Mouse (Mus musculus) ovary, postnatal 14 days (tissue): ENCODE measurements around the gene Sfxn1.
A peak's percentile ranks its signal among the peaks of the same experiment; 100 is the strongest.

Experiments
- DNase-seq: peaks from one replicate; pipeline ENCODE4 v3.0.0; 2022; ENCODE audit warnings: low spot score

Gene Sfxn1

DNA sequence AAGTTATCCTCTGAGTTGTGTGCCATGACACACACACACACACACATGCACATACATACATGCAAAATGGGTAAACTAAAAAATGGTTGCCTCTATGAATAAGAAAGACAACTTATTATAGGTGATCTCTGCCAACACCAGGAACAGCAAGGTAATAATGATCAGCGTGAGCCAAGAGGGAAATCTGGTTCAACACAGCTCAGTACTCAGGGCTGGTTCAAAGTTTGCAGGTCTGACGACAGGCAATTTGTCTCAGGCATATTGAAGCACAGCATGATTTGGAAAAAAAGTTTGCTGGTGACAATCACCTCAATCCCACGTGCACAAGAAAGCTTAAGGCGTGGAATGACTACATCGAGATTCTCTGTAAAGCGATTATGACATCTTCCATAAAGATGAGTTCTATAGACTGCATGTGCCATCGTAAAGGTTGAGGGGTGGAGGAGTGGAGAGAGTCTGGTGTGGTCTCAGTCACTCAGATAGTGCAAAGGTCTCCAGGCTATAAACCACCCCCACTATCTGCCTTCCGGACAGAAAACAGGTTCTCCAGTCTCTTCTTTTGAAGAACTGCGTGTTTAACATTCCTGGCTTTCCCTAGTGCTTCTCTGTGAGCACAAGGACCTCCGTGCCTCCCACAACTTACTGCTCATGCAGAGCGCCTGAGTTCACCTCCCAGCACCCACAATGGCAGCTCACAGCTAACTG is 6.0 kb downstream of the Sfxn1 start:
- DNase-seq, result no peak

DNA sequence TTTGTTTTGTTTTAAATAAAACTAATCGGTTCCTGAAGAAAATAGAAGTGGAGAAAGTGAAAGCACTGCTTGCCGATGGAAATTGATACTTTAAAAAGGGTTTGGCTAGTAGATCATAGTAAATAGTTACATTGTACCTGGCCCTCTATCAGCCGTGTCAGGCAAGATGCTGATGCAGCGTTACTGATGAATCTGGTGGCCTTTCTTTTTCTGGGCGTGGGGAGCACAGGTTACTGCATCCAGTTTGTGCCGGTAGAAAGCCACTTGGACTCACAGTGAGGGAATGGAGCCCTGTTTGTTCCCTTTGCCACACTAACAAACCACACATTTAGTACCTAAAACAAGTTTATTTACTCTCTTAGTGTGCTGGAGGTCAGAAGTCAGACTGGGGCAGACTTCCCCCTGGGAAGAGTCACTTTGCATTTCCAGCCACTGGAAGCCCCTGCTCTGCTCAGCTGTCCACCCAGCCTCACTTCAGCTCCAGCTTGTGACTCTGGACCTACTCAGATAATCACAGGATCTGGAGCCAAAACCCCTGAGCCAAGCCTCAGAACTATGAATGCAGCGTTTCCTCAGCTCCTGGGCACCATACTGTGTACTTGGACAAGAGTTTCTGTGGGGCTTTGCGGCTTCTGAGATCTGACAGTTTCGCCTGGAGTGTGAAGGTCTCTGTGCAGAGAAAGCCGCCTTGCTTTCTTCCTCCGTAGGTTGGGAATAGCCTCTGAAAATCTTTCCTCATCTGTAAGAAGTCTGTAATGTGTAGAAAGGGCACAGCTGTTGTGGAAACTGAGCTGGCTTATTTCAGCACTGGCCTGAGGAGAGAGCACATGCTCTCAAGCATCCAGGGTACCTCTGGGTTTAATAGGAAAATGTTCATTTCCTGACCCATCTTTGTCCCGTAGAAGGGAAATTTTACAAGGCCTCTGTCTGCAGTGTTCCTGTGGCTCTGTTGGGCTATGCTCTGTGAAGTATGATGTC is 8.4 kb downstream of the Sfxn1 start:
- no peak for DNase-seq

DNA sequence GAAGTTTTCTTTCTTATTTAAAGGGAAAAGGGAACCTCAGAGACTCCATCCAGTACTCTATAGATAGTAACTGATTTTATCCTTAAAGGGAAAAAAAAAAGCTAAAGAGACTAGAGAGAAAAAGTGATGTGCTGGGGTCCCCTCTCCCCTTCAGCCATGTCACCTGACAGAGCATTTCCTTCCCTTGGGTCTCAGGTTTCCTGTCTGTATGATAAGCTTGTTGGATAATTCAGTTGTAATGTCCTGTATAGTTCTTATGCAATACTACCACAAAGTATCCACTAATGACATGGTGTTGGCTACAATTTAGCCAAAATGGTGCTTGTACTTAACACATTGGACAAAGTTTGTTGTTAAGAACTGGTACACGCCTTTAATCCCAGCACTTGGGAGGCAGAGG is 9.1 kb downstream of the Sfxn1 start:
- DNase-seq, result no peak

DNA sequence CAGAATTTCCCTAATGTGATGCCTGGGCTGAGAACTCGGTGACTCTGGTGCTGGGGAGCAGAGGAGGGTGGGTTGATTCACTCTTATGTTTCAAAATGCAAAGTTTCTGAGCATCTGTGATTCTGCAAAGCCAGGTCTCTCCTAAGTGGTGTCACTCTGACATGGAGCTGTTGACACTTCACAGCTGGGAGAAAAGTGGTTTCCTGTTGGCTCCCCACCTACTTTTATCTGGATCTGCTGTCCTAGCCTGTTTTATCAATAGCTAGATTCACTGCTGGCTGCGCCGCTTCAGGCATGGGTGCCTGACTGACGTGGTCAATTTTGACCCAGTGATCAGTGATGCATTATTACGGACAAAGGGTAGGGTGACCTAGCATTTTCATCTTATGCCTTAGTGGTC is 11.3 kb downstream of the Sfxn1 start:
- DNase-seq, result no peak

DNA sequence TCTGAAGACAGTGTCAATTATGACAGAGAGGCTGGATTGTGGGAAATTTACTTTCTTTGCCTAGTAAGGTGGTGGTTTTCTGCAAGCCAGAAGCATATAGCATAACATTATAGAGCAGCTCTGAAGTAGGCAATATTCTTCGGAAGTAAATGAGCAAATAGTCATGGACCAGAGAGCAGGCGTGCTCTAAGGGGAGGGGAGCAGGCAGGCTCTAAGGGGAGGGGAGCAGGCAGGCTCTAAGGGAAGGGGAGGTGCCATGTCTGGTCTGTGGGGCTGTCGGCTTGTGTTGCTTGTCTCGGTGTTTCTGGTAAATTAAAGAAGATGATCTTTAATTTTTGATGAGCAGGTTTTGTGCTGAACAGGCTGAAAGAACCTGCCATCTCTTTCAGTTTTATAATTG is 12.5 kb downstream of the Sfxn1 start:
- DNase-seq, result no peak

DNA sequence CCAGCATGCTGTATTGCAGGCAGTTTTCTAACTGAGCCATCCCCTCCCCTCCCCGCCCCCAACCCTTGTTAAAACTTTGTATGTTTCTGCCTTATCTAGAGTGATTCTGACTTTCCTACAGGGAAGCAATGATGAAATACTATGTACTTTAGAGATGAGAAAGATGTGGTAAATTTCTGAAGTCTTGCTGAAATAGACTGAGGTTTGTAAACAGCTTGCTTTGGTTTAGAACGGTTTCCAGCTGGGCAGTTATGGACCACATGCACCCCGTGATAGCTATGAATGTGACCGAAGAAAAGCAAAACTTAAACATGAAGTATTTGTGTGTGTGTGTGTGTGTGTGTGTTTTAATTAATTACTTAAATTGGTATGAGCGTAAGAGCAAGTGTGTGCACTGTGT is 13.2 kb downstream of the Sfxn1 start:
- no peak for DNase-seq

DNA sequence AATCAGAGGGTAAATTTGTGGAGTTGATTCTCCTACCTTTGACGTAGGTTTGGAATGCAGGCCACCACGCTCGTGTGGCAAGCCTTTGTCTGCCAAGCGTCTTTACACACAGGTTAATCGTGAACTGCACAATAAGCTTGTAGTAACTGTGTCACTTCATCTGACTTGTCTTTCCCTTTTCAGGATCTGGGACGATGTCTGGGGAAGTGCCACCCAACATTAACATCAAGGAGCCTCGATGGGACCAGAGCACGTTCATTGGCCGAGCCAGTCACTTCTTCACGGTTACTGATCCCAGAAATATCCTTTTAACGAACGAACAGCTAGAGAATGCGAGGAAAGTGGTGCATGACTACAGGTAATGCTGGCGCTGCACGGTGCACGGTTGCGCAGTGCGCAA is 13.6 kb downstream of the Sfxn1 start:
- no peak for DNase-seq

DNA sequence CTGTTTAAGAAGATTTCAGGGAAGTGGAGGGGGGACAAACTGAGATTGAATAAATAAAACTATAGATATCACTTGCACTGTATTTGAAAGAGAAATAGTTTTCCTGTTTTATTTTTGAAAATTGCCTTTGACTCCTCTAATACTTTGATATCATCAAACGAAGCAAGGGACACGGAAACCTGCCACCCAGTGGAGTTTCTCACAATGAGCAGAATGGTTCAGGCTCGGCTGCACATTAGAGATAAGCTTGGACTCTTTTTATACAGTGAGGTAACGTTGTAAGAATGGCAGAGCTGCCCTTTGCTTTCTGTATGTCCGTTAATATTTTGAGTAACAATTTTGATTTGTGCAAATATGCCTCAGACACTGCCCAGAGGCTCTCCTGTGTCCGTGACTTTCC is 20.1 kb downstream of the Sfxn1 start:
- DNase-seq, result no peak

DNA sequence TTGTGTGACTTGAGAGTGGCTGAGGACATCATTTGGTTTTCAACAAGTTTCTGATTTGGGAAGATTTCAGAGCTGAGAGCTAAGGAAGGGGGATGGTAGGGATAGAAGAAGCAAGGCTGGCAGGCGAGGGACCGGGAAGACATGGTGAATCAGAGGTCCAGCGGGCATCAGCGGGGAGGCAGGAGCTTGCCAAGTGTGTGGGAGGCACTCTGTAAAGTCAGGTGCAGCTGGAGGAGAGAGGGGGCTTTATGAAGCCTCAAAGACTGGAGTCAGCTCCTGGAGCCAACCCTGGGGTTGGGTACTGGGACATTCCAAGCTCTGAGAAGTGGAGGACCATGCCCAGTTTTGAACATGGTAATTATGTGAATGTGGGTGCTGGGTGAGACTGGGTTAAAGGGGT is 22.7 kb downstream of the Sfxn1 start:
- no peak for DNase-seq

DNA sequence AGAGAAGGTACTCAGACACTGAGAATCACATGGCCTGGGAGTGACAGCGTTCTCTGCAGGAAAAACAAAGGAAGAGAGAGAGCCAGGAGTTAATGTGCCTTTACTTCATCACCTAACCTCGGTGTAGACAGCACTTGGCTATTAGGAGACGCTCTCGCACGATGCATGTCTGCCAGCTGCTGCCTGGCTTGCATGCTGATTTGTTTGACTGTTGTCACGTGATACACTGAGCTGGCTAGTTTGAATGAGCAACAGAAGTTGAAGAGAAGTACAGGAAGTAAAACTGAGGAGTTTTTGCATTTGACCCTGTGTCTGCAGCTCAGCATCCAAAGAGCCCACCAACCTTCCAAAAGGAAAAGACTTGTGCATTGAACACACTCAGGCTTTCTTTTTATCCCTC is 23.3 kb downstream of the Sfxn1 start:
- no peak for DNase-seq

DNA sequence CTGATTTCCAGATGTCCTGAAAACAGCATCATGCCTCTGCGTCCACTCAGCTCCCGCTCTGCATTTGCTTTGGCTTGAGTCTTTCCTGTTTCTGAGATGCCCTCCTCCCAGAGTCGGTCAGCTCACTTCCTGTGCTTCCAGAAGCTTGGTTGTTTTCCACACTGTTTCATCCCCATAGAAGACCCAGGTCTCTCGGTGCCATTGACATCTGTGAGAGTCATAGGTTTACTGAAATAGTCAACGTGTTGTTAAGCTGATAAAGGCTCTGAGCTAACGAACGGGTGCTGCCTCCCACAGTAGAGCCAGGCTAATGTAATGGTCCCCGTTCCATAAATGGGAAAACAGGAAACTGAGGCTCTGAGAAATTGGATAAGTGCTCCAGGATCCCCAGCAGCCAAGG is 24.1 kb downstream of the Sfxn1 start:
- no peak for DNase-seq

DNA sequence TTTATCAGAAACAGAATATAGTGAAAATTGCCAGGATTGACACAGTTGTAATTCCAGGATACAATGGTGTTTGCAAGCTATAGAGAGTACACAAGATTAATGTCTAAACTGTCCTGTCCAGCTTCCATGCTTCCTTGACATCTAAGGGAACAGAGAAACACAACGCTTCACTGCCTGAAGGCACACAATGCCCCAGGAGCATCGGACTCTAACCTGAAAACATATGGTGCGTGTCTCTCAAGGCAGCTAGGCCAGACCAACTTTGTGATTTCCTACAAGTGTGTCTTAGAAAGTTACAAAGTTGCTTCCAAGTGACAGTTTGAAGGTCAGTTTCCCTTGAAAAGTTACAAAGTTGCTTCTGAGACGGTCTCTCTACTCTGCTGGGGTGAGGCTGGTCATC is 25.6 kb downstream of the Sfxn1 start:
- no peak for DNase-seq

DNA sequence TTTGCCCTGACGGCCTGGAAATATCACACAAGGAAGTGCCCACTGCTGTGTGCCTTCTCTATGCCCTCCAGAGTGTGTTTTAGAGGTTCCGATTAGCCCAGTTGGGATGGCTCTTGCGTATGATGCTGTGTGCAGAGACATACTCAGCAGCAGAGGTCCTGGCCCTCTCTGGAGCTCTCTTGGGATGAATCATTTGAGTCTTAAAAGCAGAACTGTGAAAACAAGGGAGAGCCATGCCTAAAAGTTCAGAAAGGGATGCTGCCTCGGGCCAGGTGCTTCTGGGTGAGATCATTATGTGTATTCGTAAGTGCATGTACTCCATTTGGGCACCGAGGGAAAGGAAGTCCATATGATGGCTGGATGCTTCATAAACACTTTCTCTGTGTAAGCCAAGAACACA is 26.1 kb downstream of the Sfxn1 start:
- no peak for DNase-seq

DNA sequence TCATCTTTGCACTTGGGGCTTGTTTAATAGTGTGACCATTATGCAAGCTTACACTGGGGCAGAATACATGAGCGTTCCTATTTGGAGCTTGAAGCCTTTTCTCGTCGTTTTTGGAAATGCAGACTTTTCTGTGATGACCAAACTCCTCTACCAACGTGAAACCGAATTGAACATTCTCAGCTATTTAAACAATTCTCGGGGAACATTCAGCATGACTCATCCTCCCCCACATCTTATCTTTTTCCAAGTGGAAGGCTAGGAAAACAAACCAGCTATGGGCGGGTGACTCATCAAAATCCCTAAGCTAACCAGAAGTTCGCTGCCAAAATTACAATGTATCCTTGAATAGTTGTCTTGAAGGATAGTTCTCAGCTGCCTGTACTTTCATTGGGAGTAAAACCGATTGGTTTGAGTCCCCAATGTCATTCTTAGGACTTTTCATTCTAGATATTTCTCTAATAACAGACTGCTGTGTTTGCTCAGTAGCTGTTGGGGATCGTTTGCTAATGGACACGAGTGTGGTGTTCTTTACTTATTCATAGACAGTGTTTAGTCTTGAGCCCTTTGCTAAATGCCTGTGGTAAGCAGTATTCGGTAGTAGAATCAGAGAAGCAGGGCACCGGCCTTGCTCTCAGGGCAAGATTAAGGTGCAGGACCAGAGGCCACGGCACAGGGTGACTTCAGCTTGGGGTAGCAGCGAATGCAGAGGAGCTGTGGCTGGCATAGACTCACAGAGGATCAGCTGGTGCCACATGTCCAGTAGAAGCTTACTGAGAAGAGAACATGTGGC is 29.6 kb downstream of the Sfxn1 start:
- no peak for DNase-seq

DNA sequence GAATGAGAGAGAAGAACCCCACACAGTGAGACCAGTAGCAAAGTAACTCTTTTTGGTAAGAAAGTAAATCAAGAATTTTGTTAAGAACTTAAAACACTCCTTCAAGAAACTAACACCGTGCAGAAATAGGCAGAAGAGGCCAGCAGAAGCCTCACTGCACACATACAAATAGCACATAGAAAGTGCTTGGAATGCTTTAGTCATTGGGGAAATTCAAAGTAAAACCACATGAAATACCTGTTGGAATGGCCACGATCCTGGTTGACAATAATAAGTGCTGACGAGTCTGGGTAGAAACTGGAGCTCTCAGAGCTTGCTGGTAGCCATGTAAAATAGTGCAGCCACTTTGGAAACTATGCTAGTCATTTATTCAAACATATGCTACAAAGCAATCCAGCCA is 30.4 kb downstream of the Sfxn1 start:
- DNase-seq, result no peak

DNA sequence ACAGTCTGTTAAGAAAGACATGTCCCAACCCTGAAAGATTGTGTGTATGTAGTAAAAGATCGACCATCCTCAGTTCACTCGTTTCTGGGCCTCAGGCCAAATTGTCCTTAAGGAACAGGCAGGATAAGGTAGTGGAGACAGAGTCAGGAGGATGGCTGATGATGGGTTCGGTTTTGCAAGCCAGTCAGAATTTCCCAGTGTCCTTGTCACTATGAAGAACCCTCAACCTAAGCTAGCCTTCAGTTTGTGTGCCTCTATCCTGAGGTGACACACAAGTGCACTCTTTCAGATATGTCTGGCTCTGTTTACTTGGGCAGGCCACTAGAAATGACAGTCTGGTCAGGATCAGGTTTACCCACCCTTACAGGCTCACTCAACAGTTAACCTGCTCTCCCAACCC is 31.6 kb downstream of the Sfxn1 start:
- DNase-seq, result no peak

DNA sequence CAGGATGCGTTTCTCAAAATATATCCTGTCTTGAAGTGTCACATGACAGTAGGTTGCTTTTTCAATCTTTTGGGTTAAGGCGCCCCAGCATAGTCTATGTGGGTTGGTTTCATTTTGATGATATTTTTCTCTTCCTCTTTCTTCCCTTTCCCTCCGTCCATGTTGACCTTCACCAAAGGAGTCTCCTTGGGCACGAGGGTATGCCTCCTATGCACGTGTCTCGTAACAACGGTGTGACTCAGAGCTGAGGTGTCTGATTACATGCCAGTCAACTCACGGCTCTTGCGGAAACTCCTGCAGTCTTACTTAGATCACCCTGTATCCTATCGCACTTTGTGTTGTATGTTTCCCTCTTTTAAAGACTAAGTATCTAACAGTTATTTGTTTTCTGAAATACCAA is 32.2 kb downstream of the Sfxn1 start:
- no peak for DNase-seq

DNA sequence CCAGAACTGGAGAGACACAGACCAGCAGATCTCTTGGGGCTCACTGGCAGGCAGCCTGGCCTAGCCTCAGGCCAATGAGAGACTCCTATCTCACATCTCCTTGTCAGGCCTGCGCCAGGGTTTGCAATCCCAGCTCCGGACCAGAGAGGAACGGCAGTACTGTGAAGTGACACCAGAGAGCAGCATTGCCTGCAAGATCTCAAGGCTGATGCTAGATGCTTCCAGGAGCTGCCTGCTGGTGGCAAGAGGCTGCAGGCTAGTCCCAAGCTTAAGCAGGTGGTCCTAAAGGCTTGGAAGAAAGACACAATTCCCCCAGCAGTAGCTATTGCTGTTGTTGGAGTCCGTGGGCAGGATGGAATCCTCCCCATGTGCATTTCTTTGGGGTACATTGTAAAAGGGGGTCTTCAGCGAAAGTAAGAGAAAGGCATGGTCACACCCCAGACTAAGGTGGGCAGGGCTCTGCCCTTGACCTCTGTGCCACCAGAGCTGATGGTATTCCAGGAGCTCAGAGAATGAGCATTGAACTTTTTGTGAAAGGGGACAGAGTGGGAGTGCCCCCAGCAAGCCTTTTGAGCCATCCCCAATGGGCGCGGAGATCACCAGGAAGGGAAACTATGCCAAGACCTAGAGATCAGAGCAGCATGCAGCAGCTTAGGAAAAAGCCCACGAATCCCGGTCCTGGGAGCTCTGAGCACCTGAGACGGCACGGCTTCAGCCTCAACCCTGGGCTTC is 42.3 kb downstream of the Sfxn1 start:
- DNase-seq, result peak; percentile 56

DNA sequence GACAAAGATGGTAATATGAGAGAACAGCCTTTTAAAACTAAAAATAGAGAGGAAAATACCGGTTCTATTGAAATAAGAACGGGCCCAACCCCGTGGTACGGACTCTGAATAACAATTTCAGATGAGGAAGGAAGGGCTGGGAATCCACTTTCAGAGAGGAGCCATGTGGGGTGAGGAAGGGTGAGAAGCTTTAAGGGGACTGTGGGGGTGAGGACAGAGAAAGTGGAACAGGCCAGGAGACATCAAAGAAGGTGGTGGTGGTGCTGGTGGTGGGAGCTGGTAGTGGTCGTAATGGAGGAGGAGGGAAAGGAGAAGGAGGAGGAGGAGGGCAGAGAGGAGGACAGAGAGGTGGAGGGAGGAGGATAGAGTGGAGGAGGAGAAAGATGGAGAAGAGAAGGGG is 43.3 kb downstream of the Sfxn1 start:
- no peak for DNase-seq

DNA sequence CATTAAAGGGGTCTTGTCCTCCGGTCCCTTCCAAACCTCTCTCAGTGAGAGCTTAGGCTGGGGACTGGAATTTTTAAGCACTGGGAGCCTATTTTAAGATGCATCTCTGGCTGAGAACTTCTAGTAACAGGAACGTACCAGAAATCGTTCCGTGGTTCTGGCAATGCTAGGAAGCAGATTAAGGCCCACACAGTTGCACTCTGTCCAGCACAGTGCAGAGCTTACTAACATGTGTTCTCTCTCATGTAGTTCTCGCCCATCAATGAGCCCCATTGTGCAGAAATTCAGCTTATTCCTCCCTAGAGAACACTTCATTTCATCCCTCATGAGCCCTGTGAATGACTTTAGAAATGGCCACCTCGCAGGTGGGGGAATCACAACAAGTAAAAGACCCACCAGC is 44.1 kb downstream of the Sfxn1 start:
- no peak for DNase-seq

DNA sequence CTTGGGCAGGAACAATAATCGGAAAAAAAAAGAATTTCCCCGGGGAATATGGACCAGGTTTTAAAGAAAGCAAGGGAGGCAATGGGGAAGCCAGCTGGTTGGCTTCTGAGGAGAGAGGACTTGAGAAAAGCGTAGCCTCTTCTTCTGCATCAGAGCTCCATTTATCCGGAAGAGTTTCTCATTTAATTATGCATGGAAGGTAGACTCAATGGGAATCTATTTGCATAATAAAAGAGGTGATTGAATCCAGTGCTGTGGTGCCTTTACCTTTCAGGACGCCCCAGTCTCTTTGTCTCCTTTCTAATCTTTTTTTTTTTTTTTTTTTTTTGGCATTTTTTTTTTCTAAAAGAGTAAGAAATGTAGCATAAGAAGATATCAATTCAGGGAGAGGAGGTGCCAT is 46.7 kb downstream of the Sfxn1 start:
- no peak for DNase-seq
